Mouse (Mus musculus) lung, adult 2 months (tissue): Measurements from ENCODE around the gene Abhd10.

Experiments
- CTCF ChIP-seq: fragments of 200-500 bp; IDR thresholded peaks from 2 replicates; pipeline ENCODE4 v1.5.1; 2011; ENCODE audit warnings: mild to moderate bottlenecking, low read length, control low read depth; ENCODE audit not compliant: insufficient read depth
- POLR2A ChIP-seq: fragments of 200-500 bp; IDR thresholded peaks from 2 replicates; pipeline ENCODE4 v1.6.1; 2011; ENCODE audit warnings: low read depth, mild to moderate bottlenecking, control low read depth, low read length, borderline replicate concordance; ENCODE audit errors: extremely low read depth

- TF ChIP-seq CTCF (no peak), POLR2A (no peak)
These were observed 43.9 kb upstream of the Abhd10 start for GRCm38 (mm10) chr16:45786639-45787038.
